Mouse (Mus musculus) thymus, adult 2 months (tissue): ENCODE data around the gene Tk2.

Experiments
- CTCF ChIP-seq: fragments of 200-500 bp; IDR thresholded peaks from 2 replicates; pipeline ENCODE4 v1.5.1; 2012; ENCODE audit warnings: mild to moderate bottlenecking, control low read depth, low read length, moderate library complexity, borderline replicate concordance; ENCODE audit not compliant: control insufficient read depth, poor library complexity, insufficient read depth; ENCODE audit errors: extremely low read depth
- POLR2A ChIP-seq: fragments of 200-500 bp; IDR thresholded peaks from 2 replicates; pipeline ENCODE4 v1.6.1; 2012; ENCODE audit warnings: mild to moderate bottlenecking, low read length, control low read depth, moderate library complexity; ENCODE audit not compliant: control insufficient read depth, poor library complexity, insufficient read depth; ENCODE audit errors: extremely low read depth

GRCm38 (mm10) chr8:104253016-104253415 lies 4.7 kb upstream of the Tk2 start:
- TF ChIP-seq CTCF, result no peak
- no peak for TF ChIP-seq POLR2A
